Mouse (Mus musculus): Measurements from ENCODE around the gene Adprh. TPM values are rescaled to one million over a fixed set of nuclear protein-coding genes. Genes with fewer than 3 reads are reported as not detected.
"Not testable (repeated sequence)": the region's sequence is repeated elsewhere in the genome, so short reads cannot be mapped to it uniquely, and the experiment has no call there.

The Adprh gene
- 91.7 and 93.7 TPM in 2 replicates for polyA plus RNA-seq (2015; fragmentation: Nextera tagmentation; extraction: Ambion mirVana)

DNA sequence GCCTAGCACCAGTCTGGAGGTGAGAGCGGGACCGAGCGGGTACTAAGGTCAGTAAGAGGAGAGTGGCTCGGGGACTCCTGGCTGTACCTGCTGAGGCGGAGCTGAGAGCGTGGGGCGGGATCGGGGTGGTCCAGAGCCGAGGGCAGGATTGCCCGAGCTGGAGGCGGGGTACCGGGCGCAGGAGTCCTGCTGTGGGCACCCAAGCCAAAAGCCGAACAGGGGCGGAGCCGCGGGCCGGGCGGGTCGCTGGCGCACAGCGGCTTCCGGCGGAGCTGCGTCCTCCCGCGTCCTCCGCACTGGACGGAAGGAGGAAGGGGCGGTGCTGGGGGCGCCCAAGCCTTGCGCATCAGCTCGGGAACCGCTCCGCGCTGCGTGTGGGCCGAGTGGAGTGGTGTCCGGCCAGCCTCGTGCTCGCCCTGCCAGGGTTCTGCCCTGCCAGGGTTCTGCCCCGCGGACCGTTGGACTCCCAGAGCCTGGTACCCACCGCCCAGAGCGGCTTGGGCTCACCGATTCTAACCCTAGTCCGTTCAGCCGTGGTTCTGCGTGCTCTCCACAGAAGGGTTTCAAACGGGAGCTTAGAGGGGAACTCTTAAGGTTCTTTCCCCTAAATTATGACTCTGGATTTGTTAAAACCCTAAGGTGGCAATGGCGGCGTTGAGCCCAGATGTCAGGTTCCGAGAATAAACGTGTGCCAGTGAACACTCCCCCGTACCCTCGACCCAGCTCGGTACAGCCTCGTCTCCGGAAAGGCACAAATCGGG is at the start of gene Adprh:
Gene Adprh, minus strand, starts transcription at position 262 of the 761 bp plus-strand sequence.
- H3K27ac ChIP-seq: peak within 1 kb of the TSS; percentile 88
- peaks cover 23% of the 10 kb centered on the region for H3K36me3 ChIP-seq
- H3K4me2 ChIP-seq: peak within 1 kb of the TSS; percentile 59
- peaks cover 8% of the 10 kb centered on the region for H3K4me1 ChIP-seq
- peak; percentile 98 for ATAC-seq (ENCODE audit: borderline replicate concordance, extremely low read depth, low FRiP score, low TSS enrichment)
- peak within 1 kb of the TSS; percentile 74 for H3K4me3 ChIP-seq
- no peaks in the 10 kb centered on the region for H3K9me3 ChIP-seq
- peak within 1 kb of the TSS; percentile 78 for H3K9ac ChIP-seq
- no peaks in the 10 kb centered on the region for H3K27me3 ChIP-seq
- WGBS: under 1% methylated on average over 48 of the region's 61 CpGs

DNA sequence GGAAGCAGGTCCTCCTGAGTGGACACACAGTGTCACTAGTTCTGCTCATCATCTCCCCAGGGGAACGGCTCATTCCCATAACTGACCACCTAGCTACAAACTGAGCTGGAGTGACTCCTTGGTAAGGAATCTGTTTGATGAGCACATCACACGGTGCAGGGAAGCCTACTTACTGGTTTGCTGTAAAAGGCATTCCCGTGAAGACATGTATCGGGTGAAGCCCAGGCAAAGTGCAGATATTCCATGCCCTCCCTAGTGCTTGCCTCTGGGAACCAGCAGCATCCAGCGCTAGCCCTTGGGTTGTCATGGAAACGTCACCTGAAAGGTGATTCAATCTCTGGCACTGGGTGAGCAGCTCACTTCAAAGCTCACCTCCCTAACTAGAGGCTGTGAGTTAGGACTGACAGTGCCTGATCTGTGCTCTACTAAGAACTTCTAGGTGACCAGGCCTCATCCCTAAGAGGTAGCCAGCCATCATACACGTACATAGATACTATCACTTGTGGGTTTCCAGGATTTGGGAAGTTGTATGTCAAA is 44.2 kb upstream of the Adprh start:
- H3K4me2 ChIP-seq: no peak overlapping the region
- no peaks in the 10 kb centered on the region for H3K27me3 ChIP-seq
- peaks cover 31% of the 10 kb centered on the region for H3K36me3 ChIP-seq
- no peak overlapping the region for H3K27ac ChIP-seq
- H3K9ac ChIP-seq: no peak overlapping the region
- WGBS: 73% methylated on average over 7 of the region's 7 CpGs
- no peaks in the 10 kb centered on the region for H3K9me3 ChIP-seq
- no peak overlapping the region for H3K4me3 ChIP-seq
- no peaks in the 10 kb centered on the region for H3K4me1 ChIP-seq
- no peak for ATAC-seq (ENCODE audit: borderline replicate concordance, extremely low read depth, low FRiP score, low TSS enrichment)

DNA sequence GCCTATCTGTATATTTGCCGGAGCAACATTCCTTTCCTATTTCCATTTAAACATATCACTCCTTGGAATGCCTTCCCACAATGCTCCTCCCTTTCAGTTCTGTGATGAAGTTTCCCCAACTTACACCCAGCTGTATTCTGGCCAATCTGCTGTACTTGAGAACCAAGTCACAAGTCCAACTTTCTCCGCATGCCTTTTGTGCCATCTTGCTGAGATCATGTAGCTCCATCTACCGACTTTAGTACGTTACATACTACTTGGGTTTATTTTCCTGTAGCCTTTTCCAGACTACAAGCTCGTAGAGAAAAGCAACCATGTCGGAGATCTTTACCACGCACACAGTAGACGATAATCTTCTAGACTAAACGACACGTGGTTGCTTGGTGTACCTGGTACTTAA is 41.4 kb upstream of the Adprh start:
- no peak for ATAC-seq (ENCODE audit: borderline replicate concordance, extremely low read depth, low FRiP score, low TSS enrichment)
- Histone ChIP-seq H3K27ac (no peak overlapping the region), H3K4me2 (no peak overlapping the region), H3K4me3 (no peak overlapping the region), H3K9me3 (no peaks in the 10 kb centered on the region), H3K36me3 (peaks cover 18% of the 10 kb centered on the region), H3K27me3 (no peaks in the 10 kb centered on the region), H3K4me1 (no peaks in the 10 kb centered on the region), H3K9ac (no peak overlapping the region)
- WGBS: 72% methylated on average over 10 of the region's 10 CpGs

DNA sequence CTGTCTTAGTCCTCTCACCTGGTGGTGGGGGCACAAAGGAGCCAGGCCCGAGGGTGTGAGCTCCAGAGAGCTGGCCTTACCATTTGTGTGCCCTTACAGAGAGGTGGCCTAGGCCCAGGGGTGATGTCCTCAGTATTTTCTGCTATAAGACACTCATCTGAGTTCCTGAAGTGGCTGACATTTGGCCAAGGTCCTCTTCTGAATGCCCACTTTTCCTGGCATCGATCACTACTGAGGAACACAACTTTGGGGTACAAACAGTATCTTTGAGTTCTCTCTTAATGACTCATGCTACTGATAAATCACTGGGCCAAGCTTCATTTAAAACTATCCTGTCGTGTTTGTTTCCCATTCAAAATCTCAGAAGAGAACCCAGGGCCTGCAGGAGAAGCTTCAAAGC is 40.0 kb upstream of the Adprh start:
- Histone ChIP-seq H3K4me2 (no peak overlapping the region), H3K4me3 (no peak overlapping the region), H3K27ac (no peak overlapping the region), H3K9ac (no peak overlapping the region), H3K27me3 (no peaks in the 10 kb centered on the region), H3K4me1 (no peaks in the 10 kb centered on the region), H3K9me3 (no peaks in the 10 kb centered on the region), H3K36me3 (peaks cover 9% of the 10 kb centered on the region)
- ATAC-seq (ENCODE audit: borderline replicate concordance, extremely low read depth, low FRiP score, low TSS enrichment): no peak
- 82% methylated on average over 3 of the region's 3 CpGs for WGBS

DNA sequence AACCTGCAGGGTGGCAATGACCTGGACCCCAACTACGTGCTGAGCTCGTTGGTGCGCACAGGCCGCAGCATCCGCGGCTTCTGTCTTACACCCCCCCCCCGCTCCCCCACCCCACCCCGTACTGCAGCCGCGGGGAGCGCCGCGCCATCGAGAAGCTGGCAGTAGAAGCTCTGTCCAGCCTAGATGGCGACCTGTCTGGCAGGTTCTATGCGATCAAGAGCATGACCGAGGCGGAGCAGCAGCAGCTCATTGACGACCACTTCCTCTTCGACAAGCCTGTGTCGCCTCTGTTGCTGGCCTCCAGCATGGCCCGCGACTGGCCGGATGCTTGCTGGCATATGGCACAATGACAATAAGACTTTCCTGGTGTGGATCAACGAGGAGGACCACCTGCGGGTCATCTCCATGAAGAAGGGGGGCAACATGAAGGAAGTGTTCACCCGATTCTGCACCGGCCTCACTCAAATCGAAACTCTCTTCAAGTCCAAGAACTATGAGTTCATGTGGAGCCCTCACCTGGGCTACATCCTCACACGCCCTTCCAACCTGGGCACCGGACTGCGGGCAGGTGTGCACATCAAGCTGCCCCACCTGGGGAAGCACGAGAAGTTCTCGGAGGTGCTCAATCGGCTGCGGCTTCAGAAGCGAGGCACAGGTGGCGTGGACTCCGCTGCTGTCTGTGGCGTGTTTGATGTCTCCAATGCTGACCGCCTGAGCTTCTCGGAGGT is 31.2 kb upstream of the Adprh start:
- Histone ChIP-seq H3K9me3 (no peaks in the 10 kb centered on the region), H3K9ac (peak overlapping the region; percentile 27; the same call in 1 of the 2 replicates), H3K4me1 (peaks cover 8% of the 10 kb centered on the region; the same call in 1 of the 2 replicates), H3K4me3 (peak overlapping the region; percentile 40), H3K4me2 (peak overlapping the region; percentile 75), H3K27ac (no peak overlapping the region), H3K36me3 (no peaks in the 10 kb centered on the region), H3K27me3 (peaks cover 16% of the 10 kb centered on the region)
- 20% methylated on average over 36 of the region's 42 CpGs for WGBS
- peak; percentile 52; the same call in 1 of the 2 replicates for ATAC-seq (ENCODE audit: borderline replicate concordance, extremely low read depth, low FRiP score, low TSS enrichment)

DNA sequence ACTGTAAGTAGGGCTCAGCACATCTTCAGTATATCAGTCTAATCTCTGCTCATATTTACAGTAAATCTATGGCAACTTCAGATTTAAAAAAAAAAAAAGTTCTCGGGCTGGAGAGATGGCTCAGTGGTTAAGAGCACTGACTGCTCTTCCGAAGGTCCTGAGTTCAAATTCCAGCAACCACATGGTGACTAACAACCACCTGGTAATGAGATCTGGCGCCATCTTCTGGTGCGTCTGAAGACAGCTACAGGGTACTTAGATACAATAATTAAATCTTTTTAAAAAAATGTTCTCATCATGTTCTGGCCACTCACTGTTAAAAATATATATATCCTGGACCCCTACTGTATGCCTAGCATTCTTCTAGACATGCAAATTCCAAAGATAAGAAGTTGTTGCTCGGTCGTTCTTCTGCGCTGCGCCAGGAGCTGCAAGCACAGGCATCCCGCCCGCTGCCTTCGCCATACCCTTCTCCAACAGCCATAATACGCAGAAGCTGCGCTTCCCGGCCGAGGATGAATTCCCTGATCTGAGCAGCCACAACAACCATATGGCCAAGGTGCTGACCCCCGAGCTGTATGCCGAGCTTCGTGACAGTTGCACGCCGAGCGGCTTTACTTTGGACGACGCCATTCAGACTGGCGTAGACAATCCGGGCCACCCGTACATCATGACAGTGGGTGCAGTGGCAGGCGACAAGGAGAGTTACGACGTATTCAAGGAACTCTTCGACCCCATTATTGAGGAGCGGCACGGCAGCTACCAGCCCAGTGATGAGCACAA is 30.5 kb upstream of the Adprh start:
- Histone ChIP-seq H3K4me1 (peaks cover 8% of the 10 kb centered on the region; the same call in 1 of the 2 replicates), H3K9ac (peak overlapping the region; percentile 27; the same call in 1 of the 2 replicates), H3K4me3 (peak overlapping the region; percentile 40), H3K9me3 (no peaks in the 10 kb centered on the region), H3K27ac (no peak overlapping the region), H3K27me3 (peaks cover 16% of the 10 kb centered on the region), H3K4me2 (peak overlapping the region; percentile 75), H3K36me3 (no peaks in the 10 kb centered on the region)
- ATAC-seq (ENCODE audit: borderline replicate concordance, extremely low read depth, low FRiP score, low TSS enrichment): peak; percentile 31; the same call in 1 of the 2 replicates
- WGBS: 14% methylated on average over 32 of the region's 32 CpGs

DNA sequence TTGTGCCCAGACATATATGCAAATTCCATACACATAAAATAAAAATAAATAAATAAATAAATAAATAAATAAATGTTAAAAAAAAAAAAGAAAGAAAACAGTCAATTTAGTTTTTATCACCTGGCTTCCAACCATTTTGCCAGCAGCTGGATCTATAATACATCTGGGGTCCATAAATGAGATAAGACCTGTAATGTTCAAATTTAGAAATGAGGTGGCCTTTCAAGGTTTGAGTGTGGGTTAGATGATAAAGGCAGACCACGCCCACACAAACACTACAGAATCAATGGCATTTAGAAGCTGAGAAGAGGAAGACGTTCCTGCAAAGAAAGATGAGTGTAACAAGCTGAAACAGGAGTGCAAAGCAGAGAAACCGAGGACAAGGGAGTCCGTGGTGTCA is 28.8 kb upstream of the Adprh start:
- H3K27me3 ChIP-seq: peaks cover 16% of the 10 kb centered on the region
- H3K9me3 ChIP-seq: no peaks in the 10 kb centered on the region
- no peak overlapping the region for H3K4me3 ChIP-seq
- no peak overlapping the region for H3K9ac ChIP-seq
- no peak overlapping the region for H3K4me2 ChIP-seq
- no peaks in the 10 kb centered on the region for H3K36me3 ChIP-seq
- no peak for ATAC-seq (ENCODE audit: borderline replicate concordance, extremely low read depth, low FRiP score, low TSS enrichment)
- H3K4me1 ChIP-seq: peaks cover 16% of the 10 kb centered on the region
- no peak overlapping the region for H3K27ac ChIP-seq
- 65% methylated on average over 4 of the region's 4 CpGs for WGBS

DNA sequence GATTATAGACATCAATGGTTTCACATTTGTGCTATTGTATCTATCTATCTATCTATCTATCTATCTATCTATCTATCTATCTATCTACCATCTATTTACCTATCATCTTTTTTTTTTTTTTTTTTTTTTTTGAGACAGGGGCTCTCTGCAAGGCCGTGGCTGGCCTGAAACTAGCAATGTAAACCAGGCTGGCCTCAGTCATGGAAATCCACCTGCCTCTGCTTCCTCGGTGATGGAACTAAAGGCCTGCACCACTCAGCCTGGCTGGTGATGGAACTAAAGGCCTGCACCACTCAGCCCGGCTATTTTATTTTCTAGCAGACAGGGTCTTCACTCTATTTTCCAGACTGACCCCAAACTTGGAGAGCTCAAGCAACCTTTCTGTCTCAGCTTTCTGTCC is 25.8 kb upstream of the Adprh start:
- no peak for ATAC-seq (ENCODE audit: borderline replicate concordance, extremely low read depth, low FRiP score, low TSS enrichment)
- Histone ChIP-seq H3K9me3 (no peaks in the 10 kb centered on the region), H3K36me3 (no peaks in the 10 kb centered on the region), H3K4me2 (no peak overlapping the region), H3K4me1 (peaks cover 14% of the 10 kb centered on the region), H3K9ac (no peak overlapping the region), H3K4me3 (no peak overlapping the region), H3K27ac (no peak overlapping the region), H3K27me3 (peaks cover 5% of the 10 kb centered on the region; the same call in 1 of the 2 replicates)
- 92% methylated on average over 3 of the region's 3 CpGs for WGBS

DNA sequence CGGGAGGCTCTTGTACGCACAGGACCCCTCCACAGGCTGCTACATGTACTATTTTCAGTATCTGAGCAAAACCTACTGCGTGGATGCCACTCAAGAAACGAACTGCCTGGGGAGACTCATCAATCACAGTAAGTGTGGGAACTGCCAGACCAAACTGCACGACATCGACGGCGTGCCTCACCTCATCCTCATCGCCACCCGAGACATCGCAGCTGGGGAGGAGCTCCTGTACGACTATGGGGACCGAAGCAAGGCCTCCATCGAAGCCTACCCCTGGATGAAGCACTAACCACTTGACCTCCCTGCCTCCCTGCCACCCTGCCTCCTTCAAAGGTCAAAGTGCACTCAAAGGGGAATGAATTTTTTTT is 24.7 kb upstream of the Adprh start:
- ATAC-seq (ENCODE audit: borderline replicate concordance, extremely low read depth, low FRiP score, low TSS enrichment): not testable (repeated sequence)

DNA sequence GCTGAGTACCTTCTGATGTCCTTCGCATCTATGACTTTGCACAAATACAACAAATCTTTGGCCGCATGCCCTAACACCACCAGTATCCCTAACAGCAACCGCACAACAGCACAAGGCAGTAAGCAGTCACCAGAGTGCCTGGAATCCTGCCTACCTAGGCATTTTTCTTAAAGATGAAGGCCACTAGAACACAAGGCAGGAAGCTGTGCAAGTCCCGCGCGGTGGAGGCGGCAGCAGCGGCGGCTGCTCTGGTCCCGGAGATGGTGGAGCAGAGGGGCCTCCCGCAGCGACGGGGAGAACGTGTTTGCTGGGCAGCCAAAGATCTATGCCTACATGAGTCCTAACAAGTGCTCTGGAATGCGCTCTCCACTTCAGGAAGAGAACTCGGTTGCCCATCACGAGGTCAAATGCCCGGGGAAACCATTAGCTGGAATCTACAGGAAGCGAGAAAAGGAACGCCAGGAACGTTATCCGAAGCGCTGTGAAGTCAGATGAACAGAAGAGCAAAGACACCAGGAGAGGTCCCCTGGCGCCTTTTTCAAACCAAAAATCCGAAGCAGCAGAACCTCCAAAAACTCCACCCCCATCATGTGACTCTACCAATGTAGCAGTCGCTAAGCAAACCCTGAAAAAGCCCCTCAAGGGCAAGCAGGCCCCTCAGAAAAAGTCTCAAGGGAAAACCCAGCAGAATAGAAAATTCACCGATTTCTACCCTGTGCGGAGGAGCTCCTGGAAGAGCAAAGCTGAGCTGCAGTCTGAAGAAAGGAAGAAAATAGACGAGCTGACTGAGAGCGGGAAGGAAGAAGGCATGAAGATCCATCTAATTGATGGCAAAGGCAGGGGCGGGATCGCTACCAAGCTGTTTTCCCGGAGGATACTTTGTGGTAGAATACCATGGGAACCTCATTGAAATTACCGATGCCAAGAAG is 24.1 kb upstream of the Adprh start:
- ATAC-seq (ENCODE audit: borderline replicate concordance, extremely low read depth, low FRiP score, low TSS enrichment): peak; percentile 73
- Histone ChIP-seq H3K4me3 (peak overlapping the region; percentile 41), H3K4me2 (peak overlapping the region; percentile 83), H3K9ac (peak overlapping the region; percentile 37; the same call in 1 of the 2 replicates), H3K4me1 (peaks cover 11% of the 10 kb centered on the region), H3K27ac (peak overlapping the region; percentile 61), H3K36me3 (no peaks in the 10 kb centered on the region), H3K27me3 (no peaks in the 10 kb centered on the region), H3K9me3 (no peaks in the 10 kb centered on the region)
- WGBS: 5% methylated on average over 34 of the region's 34 CpGs

More for the DNA sequence above, 24.7 kb upstream of the Adprh start:
- WGBS: 27% methylated on average over 14 of the region's 14 CpGs
- peak overlapping the region; percentile 83 for H3K4me2 ChIP-seq
- not testable (repeated sequence) for H3K27me3 ChIP-seq, H3K9me3 ChIP-seq, H3K27ac ChIP-seq, H3K36me3 ChIP-seq
- 0 out of 2 replicates have a peak overlapping the region, but pooled peaks have one; percentile 37 for H3K9ac ChIP-seq
- peaks cover 11% of the 10 kb centered on the region for H3K4me1 ChIP-seq
- peak overlapping the region; percentile 41 for H3K4me3 ChIP-seq

Measured in lung, embryonic 15.5 days (tissue).